Mouse (Mus musculus) hindbrain, embryonic 11.5 days (tissue): ENCODE data around the gene Wdr74. TPM values are rescaled to one million over a fixed set of nuclear protein-coding genes. Genes with fewer than 3 reads are reported as not detected.
"Not testable (repeated sequence)": the region's sequence is repeated elsewhere in the genome, so short reads cannot be mapped to it uniquely, and the experiment has no call there.

ENCODE experiments used
- ATAC-seq: fragments of 200-750 bp; cut with Nextera tagmentation; 2 replicates; pipeline ENCODE4 v1.8.0; 2017; ENCODE audit warnings: mild to moderate bottlenecking, moderate TSS enrichment, moderate library complexity; ENCODE audit not compliant: low FRiP score
- DNase-seq: peaks from one replicate; pipeline ENCODE4 v3.0.0-alpha.2; 2015; ENCODE audit warnings: low spot score
- H3K27ac ChIP-seq: fragments of 300-500 bp; sonication (generic); 2 replicates; pipeline ENCODE4 v1.5.1; 2014; ENCODE audit warnings: mild to moderate bottlenecking, low read depth, low read length
- H3K27me3 ChIP-seq: fragments of 300-500 bp; sonication (generic); 2 replicates; pipeline ENCODE4 v1.6.1; 2014; ENCODE audit warnings: mild to moderate bottlenecking, low read length, moderate library complexity, mixed read lengths; ENCODE audit not compliant: control insufficient read depth, insufficient read depth
- H3K36me3 ChIP-seq: fragments of 300-500 bp; sonication (generic); 2 replicates; pipeline ENCODE4 v1.6.1; 2014; ENCODE audit warnings: mild to moderate bottlenecking, low read length, moderate library complexity, mixed read lengths; ENCODE audit not compliant: control insufficient read depth, insufficient read depth
- H3K4me1 ChIP-seq: fragments of 300-500 bp; sonication (generic); replicated peaks from 2 replicates; pipeline ENCODE4 v1.6.1; 2014; ENCODE audit warnings: low read length, mixed read lengths; ENCODE audit not compliant: control insufficient read depth, insufficient read depth
- H3K4me2 ChIP-seq: fragments of 300-500 bp; sonication (generic); replicated peaks from 2 replicates; pipeline ENCODE4 v1.6.1; 2014; ENCODE audit warnings: mild to moderate bottlenecking, low read depth, low read length
- H3K4me3 ChIP-seq: fragments of 300-500 bp; sonication (generic); 2 replicates; pipeline ENCODE4 v1.5.1; 2014; ENCODE audit warnings: low read depth, low read length
- H3K9ac ChIP-seq: fragments of 300-500 bp; sonication (generic); 2 replicates; pipeline ENCODE4 v1.6.1; 2014; ENCODE audit warnings: low read depth, low read length
- H3K9me3 ChIP-seq: fragments of 300-500 bp; sonication (generic); 2 replicates; pipeline ENCODE4 v1.6.1; 2016; ENCODE audit warnings: low read length; ENCODE audit not compliant: control insufficient read depth
- WGBS: fragments of 180-500 bp; shearing (Covaris S2); extraction: QIAGEN DNeasy Blood & Tissue Kit; methylation state at CpG from one replicate; pipeline ENCODE4 v1.1.7; 2014; 5-methylcytosine and 5-hydroxymethylcytosine counted together
- polyA plus RNA-seq: library from polyadenylated mRNA; unstranded; fragments of >200 nt; fragmentation: Nextera tagmentation; extraction: Ambion mirVana; gene quantifications from 2 replicates; pipeline ENCODE4 v1.2.1, GENCODE M21; 2014

The Wdr74 gene
- polyA plus RNA-seq, 1 experiment from 2014 or later = 83.6 TPM

DNA sequence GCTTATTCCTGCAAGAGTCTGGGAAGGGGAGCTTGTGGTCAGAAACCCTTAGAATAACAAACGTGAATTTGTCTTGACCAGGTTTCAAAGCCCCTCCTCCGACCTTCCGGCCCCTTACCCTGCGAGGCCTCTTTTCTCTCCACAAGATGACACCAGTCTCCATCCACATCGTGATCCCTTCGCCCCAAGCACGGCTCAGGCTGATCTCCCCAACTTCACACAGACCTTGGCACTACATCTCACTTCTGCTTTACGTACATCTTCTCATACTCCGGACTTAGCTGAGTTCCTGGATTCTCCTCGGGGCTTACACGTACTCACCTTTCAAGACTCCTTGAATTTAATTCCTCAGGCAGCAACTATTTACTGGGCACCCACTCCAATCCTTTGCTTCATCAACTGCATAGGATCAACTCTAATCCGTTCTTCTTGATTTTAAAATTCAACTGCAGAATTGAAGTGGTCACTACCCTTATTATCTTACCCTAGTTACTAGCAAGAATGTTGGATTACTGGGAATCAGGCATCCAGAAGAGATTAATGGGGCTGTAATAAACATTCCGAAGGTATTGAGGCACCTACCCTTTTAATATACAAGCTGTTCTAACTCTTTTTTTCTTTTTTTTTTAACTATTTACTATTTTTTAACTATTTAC lies 21.5 kb upstream of the Wdr74 start:
- no peaks in the 10 kb centered on the region; the same call in 1 of the 2 replicates for H3K36me3 ChIP-seq
- H3K4me1 ChIP-seq = 0 out of 2 replicates have a peak, but pooled peaks cover 5% of the 10 kb centered on the region
- H3K4me2 ChIP-seq = peak overlapping the region; percentile 48
- WGBS = 10% methylated on average over 13 of the region's 13 CpGs
- H3K9ac ChIP-seq = peak overlapping the region; percentile 81
- ATAC-seq (peak; percentile 26; the same call in 1 of the 2 replicates), DNase-seq (no peak)
- H3K4me3 ChIP-seq = peak overlapping the region; percentile 75
- peak overlapping the region; percentile 87 for H3K27ac ChIP-seq
- H3K27me3 ChIP-seq = no peaks in the 10 kb centered on the region
- H3K9me3 ChIP-seq = no peaks in the 10 kb centered on the region

DNA sequence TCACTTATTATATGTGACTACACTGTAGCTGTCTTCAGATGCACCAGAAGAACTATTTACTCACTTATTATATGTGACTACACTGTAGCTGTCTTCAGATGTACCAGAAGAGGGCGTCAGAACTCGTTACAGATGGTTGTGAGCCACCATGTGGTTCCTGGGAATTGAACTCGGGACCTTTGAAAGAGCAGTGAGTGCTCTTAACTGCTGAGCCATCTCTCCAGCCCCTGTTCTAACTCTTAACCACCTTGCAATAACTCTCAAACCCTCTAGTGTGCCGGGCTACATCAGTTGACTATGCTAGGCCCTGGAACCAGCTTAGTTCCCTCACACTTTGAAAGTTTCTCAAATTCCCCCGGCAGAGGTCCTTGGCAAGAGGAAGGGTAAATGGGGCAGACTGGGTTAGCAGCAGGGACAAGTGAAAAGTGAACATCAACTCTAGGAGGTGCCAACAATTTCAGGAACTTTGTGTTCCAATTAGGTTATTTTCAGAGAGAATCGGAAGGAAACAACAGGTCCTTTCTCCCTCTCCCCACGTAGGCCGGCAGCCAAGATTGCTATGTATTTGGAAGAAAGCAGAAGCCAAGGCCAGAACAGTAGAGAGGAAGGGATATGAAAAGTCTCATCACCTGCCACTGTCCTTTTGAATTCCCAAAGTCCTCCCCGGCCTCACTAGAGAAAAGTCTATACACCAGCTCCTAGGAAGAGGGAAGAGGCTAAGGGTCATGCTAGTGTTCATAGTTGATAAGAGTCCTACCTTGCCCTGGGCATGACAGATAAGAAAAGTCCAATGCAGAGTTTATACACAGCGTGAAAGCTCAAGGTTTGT lies 20.8 kb upstream of the Wdr74 start:
- DNase-seq (no peak), ATAC-seq (no peak)
- no peak overlapping the region for H3K4me3 ChIP-seq
- H3K4me1 ChIP-seq = 0 out of 2 replicates have a peak, but pooled peaks cover 5% of the 10 kb centered on the region
- no peak overlapping the region for H3K4me2 ChIP-seq
- no peak overlapping the region for H3K27ac ChIP-seq
- WGBS = 82% methylated on average over 10 of the region's 10 CpGs
- H3K9me3 ChIP-seq = no peaks in the 10 kb centered on the region
- H3K9ac ChIP-seq = no peak overlapping the region
- no peaks in the 10 kb centered on the region for H3K27me3 ChIP-seq
- H3K36me3 ChIP-seq = no peaks in the 10 kb centered on the region; the same call in 1 of the 2 replicates

DNA sequence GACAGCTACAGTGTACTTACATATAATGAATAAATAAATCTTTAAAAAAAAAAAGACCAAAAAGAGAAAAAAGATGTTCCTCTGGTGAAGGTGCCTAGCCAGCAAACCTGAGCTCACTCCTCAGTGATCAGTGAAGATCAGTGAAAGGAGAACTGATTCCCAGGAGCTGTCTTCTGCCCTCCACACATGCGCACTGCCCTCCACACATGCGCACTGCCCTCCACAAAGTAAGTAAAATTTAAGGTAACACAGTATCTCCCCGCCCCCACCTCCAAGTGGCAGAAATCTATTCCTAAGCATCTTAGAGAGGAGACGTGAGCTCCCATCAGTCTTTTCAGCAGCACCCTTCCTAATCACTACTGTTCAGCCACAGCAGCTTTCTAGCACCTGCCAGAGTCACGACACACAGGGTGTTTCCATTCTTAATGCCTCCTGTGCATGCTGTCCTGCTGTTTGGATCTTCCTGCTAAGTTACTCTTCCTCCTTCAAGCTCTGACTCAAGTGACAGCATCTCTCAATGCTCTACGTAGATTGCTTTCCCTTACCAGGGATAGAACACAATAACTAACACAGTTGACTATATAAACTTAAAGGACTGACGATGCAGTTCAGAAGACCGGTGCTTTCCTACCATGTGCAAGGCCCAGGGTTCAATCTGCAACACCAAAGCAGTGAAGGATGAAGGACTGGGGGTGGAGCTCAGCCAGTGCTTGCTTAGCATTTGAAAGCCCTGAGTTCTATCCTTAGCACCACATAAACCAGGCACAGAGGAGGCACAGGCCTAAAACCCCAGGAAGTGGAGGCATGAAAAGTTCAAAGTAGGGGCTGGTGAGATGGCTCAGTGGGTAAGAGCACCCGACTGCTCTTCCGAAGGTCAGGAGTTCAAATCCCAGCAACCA lies 19.5 kb upstream of the Wdr74 start:
- no peak overlapping the region for H3K4me2 ChIP-seq
- no peak overlapping the region for H3K27ac ChIP-seq
- ATAC-seq (no peak), DNase-seq (no peak)
- H3K36me3 ChIP-seq = no peaks in the 10 kb centered on the region
- no peak overlapping the region for H3K4me3 ChIP-seq
- H3K9me3 ChIP-seq = no peaks in the 10 kb centered on the region
- no peak overlapping the region for H3K9ac ChIP-seq
- 56% methylated on average over 10 of the region's 10 CpGs for WGBS
- H3K27me3 ChIP-seq = no peaks in the 10 kb centered on the region
- H3K4me1 ChIP-seq = 0 out of 2 replicates have a peak, but pooled peaks cover 5% of the 10 kb centered on the region

DNA sequence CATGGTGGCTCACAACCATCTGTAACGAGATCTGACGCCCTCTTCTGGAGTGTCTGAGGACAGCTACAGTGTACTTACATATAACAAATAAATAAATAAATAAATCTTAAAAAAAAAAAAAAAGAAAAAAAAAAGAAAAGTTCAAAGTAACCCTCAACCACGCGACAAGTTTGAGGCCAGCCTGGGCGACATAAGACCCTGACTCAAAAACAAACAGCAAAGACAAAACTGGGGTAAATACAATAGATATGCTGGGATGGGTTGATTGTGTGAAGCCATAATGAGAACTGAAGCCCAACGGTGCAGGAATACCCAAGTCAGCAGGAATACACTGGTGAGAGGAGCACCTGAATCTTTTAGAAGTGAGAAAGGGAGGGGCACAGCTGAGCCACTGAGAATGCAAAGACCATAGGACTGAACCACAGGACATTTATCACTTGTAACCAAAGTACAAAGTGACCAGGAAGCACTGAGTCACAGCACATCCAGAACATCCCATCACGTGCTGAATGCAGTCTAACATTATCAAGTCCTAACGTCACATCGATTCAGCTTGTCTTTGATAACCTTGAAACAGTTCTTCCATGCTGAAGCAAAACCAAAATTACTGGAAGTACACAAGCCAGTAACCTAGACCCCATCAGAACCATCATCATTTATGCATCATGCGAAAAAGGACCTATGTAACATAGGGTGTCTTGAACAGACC lies 18.7 kb upstream of the Wdr74 start:
- H3K4me3 ChIP-seq = no peak overlapping the region
- 67% methylated on average over 8 of the region's 10 CpGs for WGBS
- no peak for ATAC-seq

DNA sequence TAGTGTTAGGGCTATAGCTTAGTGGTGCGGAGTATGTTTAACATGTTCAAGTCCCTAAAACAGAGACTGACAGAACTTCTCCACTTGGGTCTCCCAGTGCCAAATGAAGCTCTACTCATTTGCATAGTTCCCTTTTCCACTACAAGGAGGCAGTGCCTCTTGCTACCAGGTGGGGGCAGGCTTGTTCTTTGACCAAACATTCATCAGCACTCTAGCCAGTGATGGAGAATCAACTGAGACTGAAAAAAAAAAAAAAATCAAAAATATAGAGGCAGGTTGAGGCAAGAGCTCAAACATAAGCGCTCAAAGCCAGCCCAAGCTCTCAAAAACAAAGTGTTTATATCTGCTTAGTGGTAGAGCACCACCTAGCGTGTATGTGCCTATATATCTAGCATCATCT lies 17.3 kb upstream of the Wdr74 start:
- H3K9ac ChIP-seq = no peak overlapping the region
- no peak overlapping the region for H3K4me2 ChIP-seq
- ATAC-seq = no peak
- DNase-seq = peak; percentile 75
- no peaks in the 10 kb centered on the region for H3K9me3 ChIP-seq
- no peak overlapping the region for H3K27ac ChIP-seq
- no peaks in the 10 kb centered on the region for H3K36me3 ChIP-seq
- no peak overlapping the region for H3K4me3 ChIP-seq
- H3K27me3 ChIP-seq = no peaks in the 10 kb centered on the region
- WGBS = 74% methylated on average over 3 of the region's 3 CpGs
- H3K4me1 ChIP-seq = no peaks in the 10 kb centered on the region

More for the DNA sequence above, 18.7 kb upstream of the Wdr74 start:
- no peak overlapping the region for H3K4me2 ChIP-seq
- no peak overlapping the region for H3K27ac ChIP-seq
- no peaks in the 10 kb centered on the region for H3K27me3 ChIP-seq
- H3K9ac ChIP-seq = no peak overlapping the region
- no peak for DNase-seq
- H3K9me3 ChIP-seq = no peaks in the 10 kb centered on the region
- H3K4me1 ChIP-seq = no peaks in the 10 kb centered on the region
- H3K36me3 ChIP-seq = no peaks in the 10 kb centered on the region

DNA sequence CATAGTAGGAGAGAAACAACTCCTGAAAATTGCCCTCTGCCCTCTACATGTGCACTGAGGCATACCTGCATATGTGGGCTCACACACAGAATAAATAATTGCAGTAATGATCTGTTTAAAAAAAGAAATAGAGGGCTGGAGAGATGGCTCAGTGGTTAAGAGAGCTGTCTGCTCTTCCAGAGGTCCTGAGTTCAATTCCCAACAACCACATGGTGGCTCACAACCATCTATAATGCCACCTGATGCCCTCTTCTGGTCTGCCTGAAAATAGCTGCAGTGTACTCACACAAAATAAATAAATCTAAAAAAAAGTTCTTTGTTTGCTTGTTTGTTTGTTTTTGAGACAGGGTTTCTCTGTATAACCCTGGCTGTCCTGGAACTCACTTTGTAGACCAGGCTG lies 16.6 kb upstream of the Wdr74 start:
- not testable (repeated sequence) for DNase-seq, ATAC-seq, H3K27me3 ChIP-seq, H3K36me3 ChIP-seq, H3K9ac ChIP-seq, H3K4me3 ChIP-seq, H3K9me3 ChIP-seq, H3K4me2 ChIP-seq, H3K4me1 ChIP-seq, H3K27ac ChIP-seq

DNA sequence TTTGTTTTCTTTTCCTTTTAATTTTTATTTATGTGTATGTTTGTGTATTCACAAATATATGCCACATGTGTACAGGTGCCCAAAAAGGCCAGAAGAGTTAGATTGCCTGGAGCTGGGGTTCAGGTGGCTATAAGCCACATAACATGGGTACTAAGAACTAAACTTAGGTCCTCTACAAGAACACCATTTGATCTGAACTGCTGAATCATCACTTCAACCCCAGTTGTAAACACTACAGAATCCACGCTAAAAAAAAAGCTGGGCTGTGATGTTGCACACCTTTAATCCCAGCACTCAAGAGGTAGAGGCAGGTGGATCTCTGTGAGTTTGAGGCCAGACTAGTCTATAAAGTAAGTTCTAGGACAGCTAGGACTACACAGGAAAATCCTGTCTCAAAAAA lies 14.2 kb upstream of the Wdr74 start:
- 85% methylated on average over 1 of the region's 1 CpGs for whole genome bisulfite sequencing
- H3K4me3 ChIP-seq = no peak overlapping the region
- ATAC-seq = no peak
- no peaks in the 10 kb centered on the region for H3K27me3 ChIP-seq
- H3K9me3 ChIP-seq = no peaks in the 10 kb centered on the region
- H3K36me3 ChIP-seq = peaks cover 6% of the 10 kb centered on the region; the same call in 1 of the 2 replicates
- H3K9ac ChIP-seq = no peak overlapping the region
- no peak overlapping the region for H3K27ac ChIP-seq
- H3K4me1 ChIP-seq = no peaks in the 10 kb centered on the region
- no peak overlapping the region for H3K4me2 ChIP-seq
- DNase-seq = no peak

DNA sequence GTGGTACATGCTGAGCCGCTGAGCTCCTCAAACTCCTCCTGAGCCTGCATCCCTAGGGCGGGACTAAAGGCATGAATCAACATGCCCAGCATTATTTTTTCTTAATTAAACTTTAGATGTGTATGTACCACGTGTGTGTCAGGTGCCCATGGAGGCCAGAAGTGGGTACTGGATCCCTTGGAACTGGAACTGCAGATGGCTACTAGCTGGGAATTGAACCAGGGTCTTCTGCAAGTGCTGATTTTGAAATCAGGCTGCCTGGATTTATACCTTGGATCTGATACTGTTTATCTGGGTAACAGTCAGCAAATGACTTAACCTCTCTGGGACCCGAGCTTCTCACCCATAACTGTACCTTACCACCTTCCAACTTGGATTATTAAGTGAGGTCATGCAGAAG lies 13.6 kb upstream of the Wdr74 start:
- no peaks in the 10 kb centered on the region for H3K4me1 ChIP-seq
- WGBS = 73% methylated on average over 4 of the region's 4 CpGs
- no peak overlapping the region for H3K27ac ChIP-seq
- peaks cover 7% of the 10 kb centered on the region; the same call in 1 of the 2 replicates for H3K36me3 ChIP-seq
- peak overlapping the region; percentile 69 for H3K4me2 ChIP-seq
- DNase-seq (no peak), ATAC-seq (no peak)
- peak overlapping the region; percentile 88 for H3K9ac ChIP-seq
- H3K9me3 ChIP-seq = no peaks in the 10 kb centered on the region
- H3K27me3 ChIP-seq = no peaks in the 10 kb centered on the region
- H3K4me3 ChIP-seq = peak overlapping the region; percentile 84
